Mouse (Mus musculus): Measurements from ENCODE around the gene Mrvi1. TPM values are rescaled to one million over a fixed set of nuclear protein-coding genes. Genes with fewer than 3 reads are reported as not detected.

Mrvi1 gene
- polyA plus RNA-seq, 1 experiment, result 1.7 TPM

- TF ChIP-seq CTCF (IDR thresholded peaks at IDR 0.05; ENCODE audit: borderline replicate concordance, extremely low read depth, insufficient read depth, insufficient read length) (no peak), POLR2A (IDR thresholded peaks at IDR 0.05; ENCODE audit: borderline replicate concordance, extremely low read depth, insufficient read depth, insufficient read length, poor library complexity, severe bottlenecking) (no peak)
- DNase-seq (ENCODE audit: low read depth), result no peak
Observed at GRCm38 (mm10) chr7:110876965-110877364, 105.3 kb downstream of the Mrvi1 start.

- no peak for DNase-seq (ENCODE audit: low read depth)
- TF ChIP-seq CTCF (IDR thresholded peaks at IDR 0.05; ENCODE audit: borderline replicate concordance, extremely low read depth, insufficient read depth, insufficient read length), result no peak
Observed at GRCm38 (mm10) chr7:110868807-110869206, 113.5 kb downstream of the Mrvi1 start.

- TF ChIP-seq POLR2A (IDR thresholded peaks at IDR 0.05; ENCODE audit: borderline replicate concordance, extremely low read depth, insufficient read depth, insufficient read length, poor library complexity, severe bottlenecking) (no peak), CTCF (IDR thresholded peaks at IDR 0.05; ENCODE audit: borderline replicate concordance, extremely low read depth, insufficient read depth, insufficient read length) (no peak)
- DNase-seq (ENCODE audit: low read depth), result no peak
Observed at GRCm38 (mm10) chr7:110867116-110867515, 115.1 kb downstream of the Mrvi1 start.

GRCm38 (mm10) chr7:110866021-110866420 lies 116.2 kb downstream of the Mrvi1 start:
- DNase-seq (ENCODE audit: low read depth), result no peak
- no peak for TF ChIP-seq POLR2A (IDR thresholded peaks at IDR 0.05; ENCODE audit: borderline replicate concordance, extremely low read depth, insufficient read depth, insufficient read length, poor library complexity, severe bottlenecking)
- TF ChIP-seq CTCF (IDR thresholded peaks at IDR 0.05; ENCODE audit: borderline replicate concordance, extremely low read depth, insufficient read depth, insufficient read length), result no peak

GRCm38 (mm10) chr7:110865570-110865969 lies 116.7 kb downstream of the Mrvi1 start:
- no peak for DNase-seq (ENCODE audit: low read depth)
- no peak for TF ChIP-seq POLR2A (IDR thresholded peaks at IDR 0.05; ENCODE audit: borderline replicate concordance, extremely low read depth, insufficient read depth, insufficient read length, poor library complexity, severe bottlenecking)
- no peak for TF ChIP-seq CTCF (IDR thresholded peaks at IDR 0.05; ENCODE audit: borderline replicate concordance, extremely low read depth, insufficient read depth, insufficient read length)

- peak; percentile 50 for DNase-seq (ENCODE audit: low read depth)
- no peak for TF ChIP-seq POLR2A (IDR thresholded peaks at IDR 0.05; ENCODE audit: borderline replicate concordance, extremely low read depth, insufficient read depth, insufficient read length, poor library complexity, severe bottlenecking)
- TF ChIP-seq CTCF (IDR thresholded peaks at IDR 0.05; ENCODE audit: borderline replicate concordance, extremely low read depth, insufficient read depth, insufficient read length), result no peak
Observed at GRCm38 (mm10) chr7:110865038-110865437, 117.2 kb downstream of the Mrvi1 start.

GRCm38 (mm10) chr7:110862751-110863289 lies 119.4 kb downstream of the Mrvi1 start, which contains the start of gene Lyve1:
Gene Lyve1 (minus strand): TSS chr7:110863239.
- TF ChIP-seq POLR2A (IDR thresholded peaks at IDR 0.05; ENCODE audit: borderline replicate concordance, extremely low read depth, insufficient read depth, insufficient read length, poor library complexity, severe bottlenecking), result no peak
- TF ChIP-seq CTCF (IDR thresholded peaks at IDR 0.05; ENCODE audit: borderline replicate concordance, extremely low read depth, insufficient read depth, insufficient read length), result no peak
- DNase-seq (ENCODE audit: low read depth), result no peak

- no peak for TF ChIP-seq POLR2A (IDR thresholded peaks at IDR 0.05; ENCODE audit: borderline replicate concordance, extremely low read depth, insufficient read depth, insufficient read length, poor library complexity, severe bottlenecking)
- TF ChIP-seq CTCF (IDR thresholded peaks at IDR 0.05; ENCODE audit: borderline replicate concordance, extremely low read depth, insufficient read depth, insufficient read length), result no peak
- DNase-seq (ENCODE audit: low read depth), result no peak
Observed at GRCm38 (mm10) chr7:110860129-110860528, 122.1 kb downstream of the Mrvi1 start.

- DNase-seq (ENCODE audit: low read depth), result no peak
- TF ChIP-seq POLR2A (IDR thresholded peaks at IDR 0.05; ENCODE audit: borderline replicate concordance, extremely low read depth, insufficient read depth, insufficient read length, poor library complexity, severe bottlenecking), result no peak
- no peak for TF ChIP-seq CTCF (IDR thresholded peaks at IDR 0.05; ENCODE audit: borderline replicate concordance, extremely low read depth, insufficient read depth, insufficient read length)
Observed at GRCm38 (mm10) chr7:110855604-110856003, 126.7 kb downstream of the Mrvi1 start.

GRCm38 (mm10) chr7:110854927-110855546 lies 127.2 kb downstream of the Mrvi1 start:
- TF ChIP-seq POLR2A (IDR thresholded peaks at IDR 0.05; ENCODE audit: borderline replicate concordance, extremely low read depth, insufficient read depth, insufficient read length, poor library complexity, severe bottlenecking) (no peak), CTCF (IDR thresholded peaks at IDR 0.05; ENCODE audit: borderline replicate concordance, extremely low read depth, insufficient read depth, insufficient read length) (no peak)
- DNase-seq (ENCODE audit: low read depth), result peak; percentile 64

GRCm38 (mm10) chr7:110854519-110854918 lies 127.7 kb downstream of the Mrvi1 start:
- peak; percentile 34 for DNase-seq (ENCODE audit: low read depth)

GRCm38 (mm10) chr7:110853611-110854010 lies 128.7 kb downstream of the Mrvi1 start:
- no peak for TF ChIP-seq POLR2A (IDR thresholded peaks at IDR 0.05; ENCODE audit: borderline replicate concordance, extremely low read depth, insufficient read depth, insufficient read length, poor library complexity, severe bottlenecking)
- no peak for TF ChIP-seq CTCF (IDR thresholded peaks at IDR 0.05; ENCODE audit: borderline replicate concordance, extremely low read depth, insufficient read depth, insufficient read length)
- no peak for DNase-seq (ENCODE audit: low read depth)

More at GRCm38 (mm10) chr7:110854519-110854918, 127.7 kb downstream of the Mrvi1 start:
- TF ChIP-seq CTCF (IDR thresholded peaks at IDR 0.05; ENCODE audit: borderline replicate concordance, extremely low read depth, insufficient read depth, insufficient read length) (no peak), POLR2A (IDR thresholded peaks at IDR 0.05; ENCODE audit: borderline replicate concordance, extremely low read depth, insufficient read depth, insufficient read length, poor library complexity, severe bottlenecking) (no peak)

Measured in brain, embryonic 14.5 days (tissue).